Mouse (Mus musculus): Measurements from ENCODE around the gene Cyp2w1.
A peak's percentile ranks its signal among the peaks of the same experiment; 100 is the strongest.

The Cyp2w1 gene

DNA sequence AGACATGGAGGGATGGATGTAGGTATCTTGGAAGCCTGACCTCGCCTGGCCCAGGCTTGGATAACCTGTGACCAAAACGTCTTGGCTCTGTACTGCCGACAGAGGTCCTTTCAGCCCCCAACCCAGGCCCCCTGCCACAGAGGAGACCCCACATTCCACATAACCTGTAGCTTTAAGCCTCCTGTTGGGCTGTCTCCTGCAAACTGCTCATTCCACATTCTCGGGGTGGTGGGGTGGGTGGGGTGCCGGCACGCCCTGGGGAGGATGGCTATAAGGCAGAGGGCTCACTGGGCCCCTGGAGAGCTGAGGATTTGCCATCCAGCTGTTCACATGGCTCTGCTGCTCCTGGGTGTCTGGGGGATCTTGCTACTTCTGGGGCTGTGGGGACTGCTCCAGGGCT lies at the start of gene Cyp2w1:
Gene Cyp2w1 (plus strand): TSS at position 301 of the 400 bp plus-strand sequence.
- DNase-seq = no peak

DNA sequence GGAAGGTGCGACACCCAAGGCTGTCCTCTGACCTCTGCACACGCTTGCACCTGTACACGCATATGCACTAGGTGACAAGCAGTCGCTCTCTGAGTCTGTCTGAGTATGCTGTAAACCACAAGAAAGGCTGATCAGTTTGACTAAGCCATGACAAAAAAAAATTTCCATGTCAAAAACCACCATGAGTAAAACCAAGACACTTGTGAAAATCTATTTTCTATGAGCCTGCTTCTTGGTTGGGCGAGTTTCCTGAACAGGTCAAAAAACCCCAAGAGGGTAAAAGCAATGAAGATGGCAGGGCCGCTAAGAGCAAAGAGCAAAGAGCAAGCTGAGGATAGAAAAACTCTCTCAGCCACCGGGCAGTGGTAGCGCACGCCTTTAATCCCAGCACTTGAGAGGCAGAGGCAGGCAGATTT lies 48.8 kb upstream of the Cyp2w1 start:
- DNase-seq = no peak

DNA sequence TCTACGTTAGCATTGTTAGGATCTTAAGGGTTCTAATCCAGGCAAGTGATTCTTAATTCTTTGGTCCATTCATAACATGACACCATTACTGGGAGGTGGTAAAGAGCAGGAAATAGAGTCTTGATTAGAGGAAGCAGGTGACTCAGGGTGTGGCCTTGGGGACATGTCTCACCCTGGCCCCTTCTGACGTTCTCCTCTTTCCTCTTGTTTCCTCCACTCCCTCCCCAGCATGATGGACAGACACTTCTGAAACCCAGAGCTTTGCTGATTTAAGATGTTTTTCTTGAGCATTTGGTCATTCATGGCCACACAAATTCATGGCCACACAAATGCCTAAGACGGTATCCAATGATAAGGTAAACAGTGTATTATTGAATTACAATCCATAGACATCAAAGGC lies 42.5 kb upstream of the Cyp2w1 start:
- no peak for DNase-seq

DNA sequence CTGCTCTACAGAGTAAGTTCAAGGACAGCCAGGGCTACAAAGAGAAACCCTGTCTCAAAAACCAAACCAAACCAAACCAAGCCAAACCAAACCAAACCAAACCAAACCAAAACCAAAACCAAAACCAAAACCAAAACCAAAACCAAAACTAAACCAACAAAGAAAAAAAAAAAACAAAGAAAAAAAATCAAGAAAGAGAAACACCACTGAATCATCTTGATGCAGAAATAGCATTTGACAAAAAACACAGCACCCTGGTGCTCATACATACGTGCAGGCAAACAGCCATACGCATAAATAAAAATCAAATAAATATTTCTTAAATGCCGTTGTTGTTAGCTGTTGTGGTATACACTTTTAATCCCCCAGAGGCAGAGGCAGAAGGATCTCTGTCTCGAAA lies 41.9 kb upstream of the Cyp2w1 start:
- no peak for DNase-seq

DNA sequence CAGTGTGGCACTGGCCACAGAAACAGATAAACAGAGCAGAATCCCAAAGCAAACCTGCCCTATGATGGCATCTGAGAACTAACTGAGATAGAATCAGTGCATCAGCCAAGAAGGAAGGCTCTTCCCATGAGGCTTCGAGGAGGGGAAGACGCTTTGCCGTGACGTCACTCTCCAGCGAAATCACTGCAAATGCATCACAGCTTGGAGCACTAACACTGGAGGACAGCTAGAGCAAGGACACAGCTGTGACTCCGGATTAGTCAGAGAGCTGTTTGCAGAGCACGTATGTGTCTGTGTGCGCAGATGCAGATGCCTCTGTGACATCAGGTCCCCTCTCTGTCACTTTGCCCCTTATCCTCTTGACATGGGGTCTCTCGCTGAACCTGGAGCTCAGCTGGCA lies 40.6 kb upstream of the Cyp2w1 start:
- DNase-seq = no peak

DNA sequence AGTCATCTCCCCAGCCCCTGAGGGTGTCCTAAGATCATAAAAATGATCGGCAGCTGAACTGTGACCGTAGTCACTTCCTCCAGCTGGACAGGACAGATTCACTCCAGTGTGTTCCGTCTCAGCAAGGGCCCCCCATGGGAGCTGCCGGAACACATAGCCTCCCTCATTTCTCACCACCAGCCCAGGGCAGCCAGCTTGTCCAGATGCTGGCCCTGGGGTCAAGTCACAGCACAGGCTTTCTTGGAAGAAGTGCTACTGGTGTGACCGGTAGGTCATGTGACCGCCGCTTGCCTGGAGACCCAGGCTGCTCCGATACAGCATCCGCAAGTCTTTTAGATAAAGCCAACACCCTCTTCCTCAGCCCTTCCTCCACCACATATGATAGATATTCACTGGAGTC lies 38.9 kb upstream of the Cyp2w1 start:
- no peak for DNase-seq

DNA sequence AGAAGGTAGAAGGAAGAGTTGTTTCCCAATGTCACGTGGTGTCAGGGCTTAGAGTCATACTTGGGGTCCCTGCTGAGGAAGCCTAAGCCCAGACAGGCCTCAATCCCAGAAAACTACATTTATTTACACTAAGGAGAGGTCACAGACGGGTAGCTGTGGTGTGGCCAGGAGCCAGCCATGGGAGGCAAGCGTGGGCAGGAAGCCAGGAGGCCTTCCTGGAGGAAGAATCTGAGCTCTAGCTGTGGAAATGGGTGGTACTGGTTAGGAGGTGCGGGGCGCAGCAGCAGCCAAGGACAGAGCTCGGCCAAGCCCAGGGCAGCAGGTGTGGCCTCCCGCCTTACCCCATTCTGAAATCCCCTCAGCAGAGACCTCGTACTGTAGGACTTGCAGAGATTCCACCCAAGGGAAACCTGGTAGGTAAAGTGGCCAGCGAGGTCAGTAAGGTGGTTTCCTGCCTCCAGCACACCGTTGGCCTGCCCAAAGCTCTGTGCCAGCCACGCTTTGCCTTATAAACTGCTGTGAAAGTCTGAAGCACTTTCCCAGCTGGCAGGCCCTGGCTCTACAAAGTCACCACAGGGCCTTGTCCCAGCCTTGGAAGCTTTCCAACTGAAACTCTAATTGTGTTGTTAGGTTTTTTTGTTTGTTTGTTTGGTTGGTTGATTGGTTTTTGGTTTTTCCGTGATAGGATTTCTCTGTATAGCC lies 37.3 kb upstream of the Cyp2w1 start:
- DNase-seq = no peak

DNA sequence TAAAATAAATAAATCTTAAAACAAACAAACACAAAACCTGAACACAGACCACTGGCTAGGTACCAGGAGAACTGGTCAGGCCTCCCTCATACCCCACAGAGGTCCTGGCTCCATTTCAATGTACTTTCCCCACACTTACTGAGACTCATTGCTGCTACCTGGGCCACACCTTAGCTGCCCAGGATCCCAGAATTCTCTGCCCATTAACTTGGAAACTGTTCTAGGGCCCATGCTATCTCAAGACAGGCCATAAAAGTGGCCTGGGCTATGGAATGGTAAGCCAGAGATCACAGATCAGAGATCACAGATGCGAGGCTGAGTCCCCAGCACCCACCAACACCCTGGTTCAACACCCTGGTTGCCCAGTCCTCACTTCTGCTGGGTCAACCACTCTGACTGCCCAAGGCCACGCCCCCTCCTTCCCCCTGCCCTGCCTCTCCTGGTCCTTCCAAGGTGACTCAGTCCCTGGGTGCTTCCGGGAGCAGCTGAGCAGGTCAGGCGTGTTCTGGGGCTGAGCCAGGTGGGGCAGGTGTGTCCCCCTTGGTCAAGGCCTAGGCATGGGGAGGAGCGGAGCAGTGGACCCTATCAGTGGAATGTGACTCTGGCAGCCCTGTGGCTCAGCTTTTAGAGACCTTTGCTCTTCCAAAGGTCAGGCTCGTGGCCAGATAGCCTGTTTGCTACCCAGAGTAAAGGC lies 35.3 kb upstream of the Cyp2w1 start:
- DNase-seq = no peak

DNA sequence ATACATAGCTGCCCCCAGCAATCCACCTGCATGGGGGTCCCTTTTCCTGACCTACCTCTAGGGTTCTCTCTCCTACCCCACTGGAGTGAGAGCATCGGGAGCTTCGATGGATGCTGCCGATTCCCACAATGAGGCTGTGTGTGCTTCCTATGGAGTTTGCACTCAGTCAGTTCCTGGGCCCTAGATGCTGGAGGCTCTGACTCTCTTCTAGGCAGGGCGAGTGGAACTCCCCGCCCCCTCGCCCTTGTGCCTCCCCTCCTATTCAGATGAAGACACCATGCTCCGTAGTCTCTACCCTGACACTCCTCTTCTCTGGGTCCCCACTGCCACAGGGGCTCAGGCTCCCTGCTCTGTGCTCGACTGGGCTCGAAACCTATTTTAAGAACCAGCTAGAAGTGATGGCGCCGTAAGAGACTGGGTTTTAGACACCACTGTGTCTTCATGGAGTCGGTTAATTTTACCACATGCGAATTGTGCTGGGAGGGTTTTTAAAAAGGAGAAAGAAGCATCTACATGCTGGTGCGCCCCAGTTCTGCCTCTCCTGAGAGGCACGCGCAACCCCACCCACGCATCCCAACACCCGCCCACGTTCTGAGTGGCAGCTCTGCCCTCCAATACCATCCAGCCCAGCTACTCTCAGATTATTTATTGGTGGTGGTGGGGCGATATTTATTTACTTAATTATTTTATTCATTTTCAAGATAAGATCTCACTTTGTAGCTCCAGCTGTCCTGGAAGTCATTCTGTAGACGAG lies 34.5 kb upstream of the Cyp2w1 start:
- DNase-seq = no peak

DNA sequence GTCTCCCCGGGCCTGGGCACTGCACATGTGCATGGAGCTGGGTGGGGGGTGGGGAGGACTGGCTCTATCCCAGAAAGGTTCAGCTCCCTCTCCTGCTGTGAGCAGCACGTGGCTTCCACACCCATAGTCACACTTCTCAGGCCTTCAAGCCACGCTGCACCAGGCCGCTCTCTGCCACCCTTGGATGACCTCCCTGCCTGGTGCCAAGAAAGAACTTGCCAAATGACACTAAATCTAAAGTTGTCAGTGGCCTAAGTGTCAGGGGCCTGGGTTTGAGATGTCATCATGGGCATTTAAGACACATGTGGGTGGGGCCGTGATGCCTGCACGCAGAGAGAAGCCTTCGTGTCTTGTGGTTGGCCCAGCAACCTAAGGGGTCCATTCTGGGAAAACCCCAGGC lies 32.0 kb upstream of the Cyp2w1 start:
- DNase-seq = no peak

DNA sequence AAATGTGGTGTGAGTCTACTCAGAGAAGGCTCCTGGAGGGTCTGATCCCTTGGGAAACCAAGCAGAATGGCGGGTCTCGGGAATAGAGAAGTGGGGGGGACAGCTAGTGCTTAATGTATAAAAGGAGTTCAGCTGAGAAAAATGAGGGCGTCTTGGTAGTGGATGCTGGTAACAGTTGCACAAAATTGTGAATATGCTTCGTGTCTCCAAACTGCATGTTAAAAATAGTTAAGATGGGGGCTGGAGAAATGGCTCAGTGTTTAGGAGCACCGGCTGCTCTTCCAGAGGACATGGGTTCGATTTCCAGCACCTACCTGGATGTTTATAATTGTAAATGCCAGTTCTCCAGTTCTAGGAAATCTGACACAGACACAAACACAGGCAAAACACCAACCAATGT lies 31.1 kb upstream of the Cyp2w1 start:
- no peak for DNase-seq

DNA sequence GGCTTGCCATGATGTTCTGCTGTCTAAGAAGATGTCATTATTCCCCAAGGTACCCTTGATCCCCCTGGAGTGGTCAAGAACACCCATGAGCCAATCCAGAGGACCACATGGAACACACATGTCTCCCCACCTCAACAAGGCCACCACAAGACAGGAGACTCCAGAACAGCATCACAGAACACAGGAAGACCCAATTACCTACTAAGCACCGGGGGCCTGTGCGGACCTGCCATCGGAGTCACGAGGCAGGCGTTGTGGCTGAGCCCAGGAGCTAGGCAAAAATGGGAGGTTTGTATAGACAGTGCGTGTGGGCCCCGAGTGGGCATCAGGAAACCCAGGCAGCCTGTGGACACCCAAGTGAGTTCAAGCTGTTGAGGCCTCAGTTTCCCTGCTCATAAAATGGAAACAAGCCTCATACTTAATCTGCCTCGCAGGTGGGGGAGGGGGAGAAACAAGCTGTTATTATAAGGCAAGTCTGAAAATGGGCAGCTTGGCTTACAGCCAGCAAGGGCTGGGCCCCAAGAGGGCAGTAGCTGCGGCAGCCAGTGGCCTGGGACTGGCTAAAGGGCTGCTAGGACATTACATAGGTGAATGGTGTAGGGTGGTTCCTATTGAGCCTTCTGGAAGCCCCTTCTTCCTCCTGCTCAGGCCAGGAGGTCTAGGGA lies 29.0 kb upstream of the Cyp2w1 start:
- peak; percentile 42 for DNase-seq

DNA sequence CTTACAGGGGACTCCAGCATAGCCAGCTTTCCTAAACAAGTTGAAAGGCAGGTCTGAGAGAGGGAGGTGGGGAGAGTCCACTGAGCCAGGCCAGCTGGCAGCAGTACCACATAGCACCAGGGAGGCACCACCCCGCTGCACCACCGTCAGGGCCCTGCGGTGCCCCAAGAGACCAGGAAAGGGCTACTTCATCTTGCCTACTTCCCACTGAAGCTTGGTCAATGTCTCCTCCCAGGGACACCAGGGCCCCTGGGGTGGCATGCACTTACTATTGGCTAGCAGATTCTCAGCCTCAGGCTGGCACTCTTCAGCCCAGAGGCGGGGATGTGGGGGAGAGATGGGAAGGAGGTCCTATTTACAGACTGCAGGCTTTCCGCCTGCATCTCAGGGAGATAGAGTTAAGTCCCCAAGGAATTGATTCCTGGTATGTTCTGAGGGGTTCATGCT lies 28.3 kb upstream of the Cyp2w1 start:
- DNase-seq = peak; percentile 40

DNA sequence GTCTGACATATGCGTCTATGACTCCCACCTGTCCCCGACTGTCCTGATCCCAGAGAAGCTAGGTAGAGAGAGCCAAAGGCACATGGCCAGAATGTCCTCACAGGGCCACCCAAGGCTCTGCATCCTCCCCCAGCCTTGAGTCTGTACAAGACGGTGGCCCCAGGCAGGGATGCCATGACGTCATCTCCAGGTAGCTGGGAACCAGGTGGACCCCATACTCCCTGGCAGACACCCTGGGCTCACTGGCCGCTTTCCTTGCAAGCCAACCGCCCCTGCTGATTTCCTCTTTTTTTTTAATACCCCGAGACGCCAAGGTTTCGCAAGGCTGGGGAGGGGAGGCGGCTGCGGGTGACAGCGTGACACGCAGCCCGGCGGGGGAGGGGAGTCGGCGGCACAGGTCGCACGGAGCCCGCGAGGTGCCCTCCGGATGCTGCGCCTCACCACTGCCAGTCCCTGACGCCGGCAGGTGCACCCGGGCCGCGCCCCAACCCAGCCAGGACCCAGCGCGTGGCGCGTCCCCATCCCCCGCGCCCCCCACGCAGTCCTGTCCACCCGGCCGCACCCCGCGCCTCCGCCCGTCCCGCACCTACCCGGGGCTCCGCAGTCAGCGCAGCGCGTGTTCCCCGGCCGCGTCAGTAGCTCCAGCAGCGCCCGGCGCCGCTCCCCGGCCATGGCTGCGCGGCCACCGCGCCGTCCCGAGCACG lies 27.6 kb upstream of the Cyp2w1 start:
- DNase-seq = no peak

DNA sequence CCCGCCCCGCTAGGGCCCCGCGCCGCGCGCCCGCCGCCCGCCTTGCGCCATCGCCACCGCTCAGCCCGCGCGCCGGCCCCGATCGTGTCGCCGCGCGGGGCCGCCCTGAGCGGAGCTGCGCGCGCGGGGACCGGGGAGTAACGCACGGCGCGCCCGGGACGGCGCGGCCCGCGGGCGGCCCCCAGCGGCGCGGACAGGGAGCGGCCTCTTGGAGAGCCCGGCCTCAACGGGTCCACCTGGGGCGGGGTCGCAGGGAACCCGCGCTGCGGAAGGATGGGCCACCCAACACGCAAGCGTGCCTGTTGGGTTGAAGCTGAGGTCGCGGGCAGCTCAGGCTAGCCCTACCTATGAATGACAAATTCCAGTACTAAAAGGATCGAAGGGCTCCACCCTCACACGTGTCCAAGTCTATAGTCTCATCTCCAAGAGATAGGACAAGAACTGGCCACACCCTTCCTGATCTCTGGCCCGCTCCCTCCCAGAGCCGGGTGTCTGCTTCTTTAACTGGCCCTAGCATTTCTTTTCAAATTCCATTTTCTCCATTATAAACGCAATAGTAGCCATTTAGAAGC lies 26.9 kb upstream of the Cyp2w1 start, which contains the start of gene Adap1:
Gene Adap1 (minus strand): TSS at position 228 of the 572 bp plus-strand sequence.
- DNase-seq = peak; percentile 79

DNA sequence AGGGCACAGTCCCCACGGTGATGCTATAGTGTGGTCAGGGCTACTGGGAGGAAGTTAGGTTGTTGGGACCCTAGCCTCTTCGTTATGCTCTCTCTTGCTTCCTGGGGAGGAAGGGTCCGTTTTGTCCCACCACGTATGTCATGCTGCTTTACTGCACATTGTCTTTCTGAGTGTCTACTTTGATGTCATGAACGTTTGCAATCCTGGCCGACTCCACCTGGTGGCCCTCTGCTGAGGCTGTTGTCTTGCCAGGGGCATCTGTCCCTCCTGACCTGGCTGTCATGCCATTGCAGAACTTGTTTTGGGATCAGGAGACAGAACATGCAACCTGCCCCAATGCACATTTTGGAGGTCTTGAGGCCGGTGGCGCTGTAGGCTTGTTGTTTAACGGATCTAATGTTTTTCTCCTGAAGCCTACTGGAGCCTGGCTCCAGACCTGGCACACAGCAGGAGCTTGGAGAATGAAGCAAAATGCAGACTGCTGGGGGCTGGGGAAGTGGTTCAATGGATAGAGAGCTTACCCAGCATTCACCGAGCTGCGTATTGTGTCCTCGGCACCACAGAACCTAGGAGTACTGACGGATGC lies 26.2 kb upstream of the Cyp2w1 start:
- peak; percentile 11 for DNase-seq

DNA sequence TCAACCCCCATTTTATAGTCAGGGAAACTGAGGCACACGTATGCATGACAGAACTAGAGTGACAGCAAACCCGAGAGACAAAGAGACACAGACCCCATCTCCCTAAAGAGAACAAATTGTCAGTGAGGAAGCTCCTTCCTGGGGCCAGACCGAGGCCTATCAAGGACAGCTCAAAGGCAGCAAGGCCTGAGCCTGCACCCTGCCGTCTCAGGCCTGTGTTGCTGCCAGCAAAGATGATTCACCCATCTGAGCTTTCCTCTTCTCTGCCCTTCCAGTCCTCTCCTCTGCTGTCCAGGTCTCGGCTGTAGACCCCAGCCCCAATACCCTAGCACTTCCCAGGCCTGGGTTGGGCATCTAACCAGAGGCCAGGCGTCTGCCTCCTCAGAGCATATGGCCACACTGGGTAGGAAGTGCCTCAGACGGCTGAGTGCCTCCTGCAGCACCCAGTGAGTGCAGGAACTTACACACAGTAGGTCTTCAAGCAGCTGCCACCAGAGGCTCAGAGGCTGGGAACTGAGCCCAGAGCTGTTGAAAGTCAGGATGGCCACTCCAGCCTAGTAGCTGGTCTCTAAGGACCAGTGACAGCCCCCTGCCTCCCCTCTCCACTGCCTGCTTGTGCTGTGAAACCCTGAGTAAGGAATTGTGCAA lies 25.3 kb upstream of the Cyp2w1 start:
- no peak for DNase-seq

DNA sequence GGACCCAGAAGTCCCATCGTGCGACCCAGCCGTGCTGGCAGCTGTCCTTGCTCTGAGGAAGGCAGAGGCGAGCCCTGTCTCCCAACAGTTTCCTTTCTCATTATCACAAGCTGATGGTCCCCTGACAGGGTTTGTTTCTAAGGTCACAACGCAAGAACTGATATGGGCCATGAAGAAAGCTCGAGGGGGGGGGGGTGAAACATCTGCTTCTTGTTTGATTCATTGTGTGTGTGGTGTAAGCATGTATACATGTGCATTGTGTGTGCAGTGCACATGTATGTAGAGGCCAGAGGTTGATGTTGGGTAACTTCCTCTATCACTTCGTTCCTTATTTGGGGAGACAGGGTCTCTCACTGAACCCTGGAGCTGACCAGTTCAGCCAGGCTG lies 24.8 kb upstream of the Cyp2w1 start:
- no peak for DNase-seq

DNA sequence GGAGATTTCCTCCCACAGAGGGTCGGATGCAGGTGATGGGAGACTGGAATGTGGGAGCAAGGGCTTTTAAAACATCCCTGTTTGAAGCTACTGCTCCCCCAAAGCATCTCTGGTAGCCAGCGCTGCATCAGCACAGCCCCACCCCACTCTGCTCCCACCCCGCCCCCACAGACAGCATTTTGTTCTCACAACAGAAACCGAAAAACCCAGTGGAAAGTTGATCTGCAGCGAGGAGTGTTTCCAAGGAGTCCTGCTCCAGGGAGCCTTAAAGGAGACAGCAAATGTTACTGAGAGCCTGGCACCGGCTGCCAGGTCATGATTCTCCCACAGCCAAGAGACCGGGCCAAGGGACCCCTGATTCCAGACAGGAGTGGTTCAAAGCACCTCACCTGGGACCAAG lies 21.7 kb upstream of the Cyp2w1 start:
- no peak for DNase-seq

DNA sequence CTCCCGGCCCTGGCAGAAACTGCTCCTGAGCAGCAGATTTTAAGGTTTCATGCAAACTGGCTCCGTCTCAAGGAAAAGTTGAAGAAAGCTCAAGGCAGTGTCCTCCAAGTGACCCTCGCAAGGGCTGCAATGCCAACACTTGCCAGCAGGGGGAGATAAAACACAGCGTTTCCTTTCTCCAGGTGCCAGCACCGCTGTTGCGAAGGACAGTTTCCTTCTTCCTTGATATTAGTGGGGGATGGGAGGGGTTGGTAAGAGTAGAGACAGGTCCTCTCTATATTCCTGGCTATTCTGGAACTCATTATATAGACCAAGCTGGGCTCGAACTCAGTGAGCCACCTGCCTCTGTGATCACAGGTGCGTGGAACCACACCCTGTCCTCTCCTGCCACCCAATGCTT lies 20.7 kb upstream of the Cyp2w1 start:
- peak; percentile 79 for DNase-seq

DNA sequence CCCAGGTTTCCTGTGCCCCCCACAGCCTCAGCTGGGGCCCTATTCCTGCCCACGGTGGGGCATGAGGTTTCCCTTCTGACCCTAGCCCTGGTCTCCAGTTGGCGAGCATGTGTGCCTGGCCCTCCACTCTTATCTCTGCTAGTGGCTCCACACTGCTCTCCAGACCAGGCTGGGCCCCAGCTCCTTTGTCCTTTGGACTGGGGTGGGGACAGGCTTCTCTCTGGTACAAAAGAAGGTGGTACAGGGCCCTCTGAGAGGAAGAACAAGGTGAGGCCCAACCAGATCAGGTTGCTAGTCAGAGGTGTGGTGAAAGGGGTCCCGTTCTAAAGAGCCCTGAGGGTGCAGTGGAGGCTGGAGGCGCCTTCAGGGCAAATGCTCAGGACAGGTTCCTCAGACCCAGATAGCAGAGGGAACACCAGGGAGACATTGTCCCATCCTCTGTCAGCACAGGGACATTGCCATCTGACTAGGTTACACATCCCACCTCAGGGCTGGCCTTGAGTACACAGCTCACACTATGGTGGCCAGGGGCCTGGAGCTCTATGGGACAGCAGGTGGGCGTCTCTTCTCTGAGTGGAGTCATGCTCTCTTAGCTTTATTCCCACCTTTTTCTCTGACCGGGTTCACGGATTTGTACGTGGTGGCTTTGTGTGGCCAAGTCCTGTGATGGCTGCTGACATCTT lies 19.7 kb upstream of the Cyp2w1 start:
- no peak for DNase-seq

Measured in retina, postnatal 1 day (tissue).